Mouse (Mus musculus) G1E (cell line): ENCODE results near the gene Clk2. TPM values are rescaled to one million over a fixed set of nuclear protein-coding genes. Genes with fewer than 3 reads are reported as not detected.

Experiments used
- ATAC-seq: 2 replicates; pipeline ENCODE4 v1.8.0; 2016; ENCODE audit warnings: mild to moderate bottlenecking; ENCODE audit not compliant: insufficient number of reproducible peaks, poor library complexity, low FRiP score, severe bottlenecking; ENCODE audit errors: extremely low read depth
- DNase-seq: peaks from one replicate; pipeline ENCODE4 v3.0.0; 2012; ENCODE audit warnings: low spot score
- H3K27me3 ChIP-seq: 2 replicates; pipeline ENCODE4 v1.6.1; 2012; ENCODE audit warnings: mild to moderate bottlenecking, low read length, inconsistent platforms; ENCODE audit not compliant: insufficient read depth
- H3K36me3 ChIP-seq: replicated peaks from 2 replicates; pipeline ENCODE3; 2012; ENCODE audit warnings: mild to moderate bottlenecking, inconsistent platforms
- H3K4me1 ChIP-seq: 2 replicates; pipeline ENCODE4 v1.6.1; 2012; ENCODE audit warnings: low read depth, low read length, inconsistent platforms, mixed read lengths; ENCODE audit not compliant: insufficient read depth
- H3K4me3 ChIP-seq: 2 replicates; pipeline ENCODE4 v1.5.1; 2012; ENCODE audit warnings: low read depth, mild to moderate bottlenecking, inconsistent platforms, low read length, moderate library complexity, mixed read lengths
- H3K9me3 ChIP-seq: replicated peaks from 2 replicates; pipeline ENCODE4 v1.6.1; 2012; ENCODE audit warnings: inconsistent platforms
- CTCF ChIP-seq: IDR thresholded peaks from 2 replicates; pipeline ENCODE4 v1.5.1; 2012; ENCODE audit warnings: low read depth, low read length, inconsistent platforms, mixed read lengths
- GATA1 ChIP-seq: IDR thresholded peaks from 2 replicates; pipeline ENCODE4 v1.6.1; 2012; ENCODE audit warnings: borderline replicate concordance, low read length, inconsistent platforms, mixed read lengths
- GATA2 ChIP-seq: IDR thresholded peaks from 2 replicates; pipeline ENCODE4 v1.6.1; 2012; ENCODE audit warnings: low read depth, low read length, inconsistent platforms, borderline replicate concordance
- POLR2AphosphoS5 ChIP-seq: IDR thresholded peaks from 2 replicates; pipeline ENCODE4 v1.6.1; 2012; ENCODE audit warnings: low read depth, low read length, inconsistent platforms; ENCODE audit not compliant: insufficient replicate concordance
- TAL1 ChIP-seq: conservative IDR thresholded peaks from 2 replicates; pipeline ENCODE4 v1.6.1; 2012; ENCODE audit warnings: low read depth, low read length, inconsistent platforms, mixed read lengths
- polyA plus RNA-seq: library from polyadenylated mRNA; stranded (reverse); fragments of >175 nt; gene quantifications from 2 replicates; pipeline ENCODE4 v1.2.3, GENCODE M21; 2012
- total RNA-seq, 2 experiments: library from RNA; stranded (forward) in 1 of 2; stranded (reverse) in 1 of 2; fragments of 200-1000 nt in 1 of 2; fragments of >200 nt in 1 of 2; fragmentation: Nextera tagmentation in 1 of 2; gene quantifications; 2 replicates each; pipeline ENCODE4 v1.2.3; 2014 to 2017

Clk2 gene
- total and polyA plus RNA-seq, 3 experiments = 72.3 to 131 (median 78.9) TPM

DNA sequence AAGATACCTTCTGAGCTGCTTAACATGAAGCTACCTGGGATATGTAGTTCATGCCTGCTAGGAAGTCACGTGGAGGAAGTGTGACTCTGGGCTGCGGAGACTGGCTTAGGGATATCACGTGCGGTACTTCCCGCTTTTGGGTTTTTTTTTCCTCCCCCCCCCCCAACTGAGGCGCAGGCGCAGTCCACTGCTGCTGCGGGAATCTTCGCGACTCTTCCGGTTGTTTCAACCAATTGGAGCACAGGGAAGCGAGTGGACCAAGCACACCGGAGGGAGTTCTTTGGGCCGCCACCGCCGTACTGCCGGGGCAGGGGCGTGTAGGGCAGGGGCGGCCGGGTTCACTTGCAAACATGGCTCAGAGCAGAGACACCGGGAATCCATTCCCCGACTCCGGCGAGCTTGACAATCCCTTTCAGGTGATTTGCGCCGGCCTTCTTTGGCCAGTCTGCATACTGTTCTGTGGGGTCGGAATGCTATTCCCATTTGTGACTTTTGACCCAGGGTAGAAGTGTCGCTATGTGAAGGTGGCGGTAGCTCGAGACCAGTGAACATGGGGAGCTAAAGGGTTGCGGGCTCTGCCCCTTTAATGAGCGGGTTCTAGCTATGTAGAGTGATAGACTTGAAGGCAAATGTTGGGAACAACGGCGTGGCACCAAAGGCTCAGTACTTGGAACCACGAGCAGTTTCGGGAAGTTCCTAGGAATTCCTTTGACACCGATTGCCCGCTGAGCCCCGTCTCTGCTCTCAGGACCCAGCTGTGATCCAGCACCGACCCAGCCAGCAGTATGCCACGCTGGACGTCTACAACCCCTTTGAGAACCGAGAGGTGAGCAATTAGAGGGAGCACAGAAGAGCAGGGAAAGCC lies 12.9 kb downstream of the Clk2 start, which contains the start of gene Scamp3:
Gene Scamp3 (plus strand): TSS at position 232 of the 865 bp plus-strand sequence.
- H3K36me3 ChIP-seq = peaks cover 84% of the 10 kb centered on the region
- peak; percentile 82 for ATAC-seq
- no peak for TF ChIP-seq CTCF
- TF ChIP-seq POLR2AphosphoS5 = peak; percentile 31; the same call in 1 of the 2 replicates
- no peak for TF ChIP-seq GATA1

DNA sequence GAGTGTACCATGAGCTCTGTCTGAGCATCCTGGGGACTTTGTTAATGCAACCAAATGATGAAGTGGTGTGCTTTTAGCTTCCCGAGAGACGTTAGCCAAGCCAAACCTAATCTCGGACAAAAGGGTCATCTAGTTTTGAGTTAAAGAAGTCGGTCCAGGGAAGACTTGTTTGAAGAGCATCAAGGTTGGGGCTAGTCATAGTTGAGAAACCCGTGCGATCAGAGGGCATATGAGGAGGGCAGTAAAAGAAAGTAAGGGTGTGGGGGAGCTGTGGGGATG lies 13.5 kb downstream of the Clk2 start:
- ATAC-seq (no peak), DNase-seq (no peak)
- TF ChIP-seq TAL1 (no peak), GATA1 (no peak), POLR2AphosphoS5 (no peak; the same call in 1 of the 2 replicates), GATA2 (no peak), CTCF (no peak)
- Histone ChIP-seq H3K27me3 (no peaks in the 10 kb centered on the region), H3K36me3 (peaks cover 84% of the 10 kb centered on the region), H3K4me3 (peak overlapping the region; percentile 78), H3K9me3 (no peaks in the 10 kb centered on the region), H3K4me1 (peaks cover 57% of the 10 kb centered on the region)

More for the DNA sequence above, 12.9 kb downstream of the Clk2 start, which contains the start of gene Scamp3:
- H3K4me1 ChIP-seq = peaks cover 52% of the 10 kb centered on the region
- H3K4me3 ChIP-seq = peak within 1 kb of the TSS; percentile 78
- H3K9me3 ChIP-seq = no peaks in the 10 kb centered on the region
- peak; percentile 90 for DNase-seq
- no peaks in the 10 kb centered on the region for H3K27me3 ChIP-seq

DNA sequence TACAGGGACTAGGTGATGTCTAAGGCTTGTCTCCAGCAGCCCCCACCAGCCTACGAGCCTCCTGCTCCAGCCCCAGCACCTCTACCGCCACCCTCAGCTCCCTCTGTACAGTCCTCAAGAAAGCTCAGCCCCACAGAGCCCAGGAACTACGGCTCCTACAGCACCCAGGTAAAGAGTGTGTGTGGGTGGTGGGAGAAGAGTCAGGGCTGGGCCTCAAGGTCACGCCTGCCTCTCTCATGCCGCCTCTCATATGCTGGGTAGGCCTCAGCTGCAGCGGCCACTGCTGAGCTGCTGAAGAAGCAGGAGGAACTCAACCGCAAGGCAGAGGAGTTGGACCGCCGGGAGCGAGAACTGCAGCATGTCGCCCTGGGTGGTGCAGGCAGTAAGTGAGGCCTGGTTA lies 14.5 kb downstream of the Clk2 start:
- no peak for TF ChIP-seq GATA2
- no peak for TF ChIP-seq GATA1
- TF ChIP-seq CTCF = no peak
- TF ChIP-seq POLR2AphosphoS5 = no peak
- no peak for TF ChIP-seq TAL1
- Histone ChIP-seq H3K4me3 (peak overlapping the region; percentile 78), H3K36me3 (peaks cover 84% of the 10 kb centered on the region), H3K27me3 (no peaks in the 10 kb centered on the region), H3K9me3 (no peaks in the 10 kb centered on the region), H3K4me1 (peaks cover 60% of the 10 kb centered on the region)
- DNase-seq (no peak), ATAC-seq (no peak)

DNA sequence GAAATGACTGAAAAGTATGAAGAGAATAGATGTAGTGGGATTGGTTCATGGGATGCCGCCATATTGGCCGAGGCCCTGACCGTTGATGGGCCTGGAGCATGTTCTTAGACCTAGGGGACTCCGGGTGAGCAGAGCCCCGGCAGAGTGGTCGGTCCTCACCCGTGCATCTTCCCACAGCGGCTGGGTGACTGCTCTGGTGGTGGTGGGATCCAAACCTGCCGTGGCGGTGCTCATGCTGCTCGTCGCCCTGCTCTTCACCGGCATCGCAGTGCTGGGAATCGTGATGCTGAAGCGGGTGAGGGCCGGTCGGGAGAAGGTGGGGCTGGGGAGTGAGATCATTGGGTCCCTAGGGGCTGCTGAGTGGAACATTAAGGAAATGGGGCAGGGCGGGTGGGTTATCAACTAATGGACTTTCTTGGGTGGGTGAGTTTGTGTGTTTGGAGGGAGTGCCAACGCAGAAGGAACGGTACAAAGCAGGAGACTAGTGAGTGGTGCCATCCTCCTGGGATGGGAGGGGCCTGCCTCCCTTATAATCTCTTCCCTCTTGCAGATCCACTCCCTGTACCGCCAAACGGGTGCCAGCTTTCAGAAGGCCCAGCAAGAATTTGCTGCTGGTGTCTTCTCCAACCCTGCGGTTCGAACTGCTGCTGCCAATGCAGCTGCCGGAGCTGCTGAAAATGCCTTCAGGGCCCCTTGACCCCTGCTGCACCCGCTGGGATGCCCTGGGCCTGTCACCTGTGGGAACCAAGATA lies 17.3 kb downstream of the Clk2 start:
- Histone ChIP-seq H3K4me1 (peaks cover 60% of the 10 kb centered on the region), H3K4me3 (peak overlapping the region; percentile 7; the same call in 1 of the 2 replicates), H3K27me3 (no peaks in the 10 kb centered on the region), H3K9me3 (no peaks in the 10 kb centered on the region), H3K36me3 (peaks cover 77% of the 10 kb centered on the region)
- ATAC-seq (no peak), DNase-seq (no peak)
- TF ChIP-seq CTCF (no peak), GATA1 (no peak), POLR2AphosphoS5 (no peak), GATA2 (no peak), TAL1 (no peak)

DNA sequence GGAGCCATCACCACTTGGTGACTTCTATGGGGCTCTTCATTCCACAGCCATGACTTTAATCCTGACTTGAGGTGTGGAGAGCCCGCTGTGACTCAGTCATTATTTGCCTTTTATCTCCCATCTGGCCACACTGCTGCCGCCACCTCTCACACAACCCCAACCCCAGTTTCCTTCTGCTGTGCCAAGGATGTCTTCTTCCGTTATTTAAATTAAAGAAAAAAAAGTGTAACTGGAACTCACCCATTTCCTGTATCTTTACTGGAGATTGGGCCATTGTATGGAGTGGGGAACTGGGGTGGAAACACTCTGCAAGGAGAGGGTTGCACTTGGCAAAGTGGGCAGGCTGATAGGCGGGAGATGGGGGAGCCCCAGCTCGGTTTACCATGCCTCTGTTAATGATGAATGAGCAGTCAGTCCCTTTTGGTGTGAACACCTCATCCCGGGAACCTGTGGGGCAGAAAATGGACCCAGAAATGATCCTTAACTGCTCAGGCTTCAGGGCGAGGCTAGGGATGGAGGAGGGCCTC lies 18.0 kb downstream of the Clk2 start:
- DNase-seq (no peak), ATAC-seq (0 out of 2 replicates have a peak, but pooled peaks have one; percentile 11)
- peaks cover 84% of the 10 kb centered on the region for H3K36me3 ChIP-seq
- H3K9me3 ChIP-seq = no peaks in the 10 kb centered on the region
- TF ChIP-seq GATA2 (no peak), GATA1 (no peak), TAL1 (no peak), CTCF (no peak), POLR2AphosphoS5 (no peak)
- peak overlapping the region; percentile 47; the same call in 1 of the 2 replicates for H3K4me3 ChIP-seq
- H3K27me3 ChIP-seq = no peaks in the 10 kb centered on the region
- H3K4me1 ChIP-seq = peaks cover 63% of the 10 kb centered on the region
